Mouse (Mus musculus): Measurements from ENCODE around the gene Gm40193. TPM values are rescaled to one million over a fixed set of nuclear protein-coding genes. Genes with fewer than 3 reads are reported as not detected.
A peak's percentile ranks its signal among the peaks of the same experiment; 100 is the strongest.

Gm40193 gene
- total RNA-seq, 2 experiments from 2014 or later = not detected

DNA sequence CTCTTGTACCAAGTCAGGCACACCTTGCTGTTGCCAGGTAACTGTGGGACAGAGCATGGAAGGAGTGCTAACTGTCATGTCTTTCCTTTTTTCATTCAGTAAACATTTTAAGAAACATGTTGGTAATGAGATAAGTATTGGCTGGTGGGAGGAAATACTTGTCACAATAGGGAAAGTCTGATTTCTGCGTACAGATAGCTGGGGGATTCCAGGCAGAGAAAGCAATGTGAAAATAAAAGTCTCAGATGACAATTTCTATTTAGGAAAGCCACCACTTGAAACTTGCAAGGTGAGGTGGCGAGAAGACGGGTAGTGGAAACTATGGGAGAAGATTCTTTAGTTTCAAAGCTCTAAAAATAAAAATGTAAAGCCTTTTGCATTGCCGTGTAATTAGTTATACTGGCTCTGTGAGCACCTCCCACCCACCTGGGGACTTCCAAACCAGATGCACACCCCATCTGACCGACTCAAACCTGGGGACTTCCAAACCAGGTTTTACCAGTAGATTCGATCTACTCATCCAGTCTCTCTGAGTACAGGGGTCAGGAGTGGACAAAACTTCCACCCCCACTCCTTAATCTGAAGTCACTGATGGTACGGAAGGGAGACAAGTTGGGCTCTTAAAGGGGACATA, 19.9 kb downstream of the Gm40193 start:
- no peak for DNase-seq (ENCODE audit: low spot score in 2 of 2)
- intact Hi-C loops (cut with DNase I) = no loop called here

DNA sequence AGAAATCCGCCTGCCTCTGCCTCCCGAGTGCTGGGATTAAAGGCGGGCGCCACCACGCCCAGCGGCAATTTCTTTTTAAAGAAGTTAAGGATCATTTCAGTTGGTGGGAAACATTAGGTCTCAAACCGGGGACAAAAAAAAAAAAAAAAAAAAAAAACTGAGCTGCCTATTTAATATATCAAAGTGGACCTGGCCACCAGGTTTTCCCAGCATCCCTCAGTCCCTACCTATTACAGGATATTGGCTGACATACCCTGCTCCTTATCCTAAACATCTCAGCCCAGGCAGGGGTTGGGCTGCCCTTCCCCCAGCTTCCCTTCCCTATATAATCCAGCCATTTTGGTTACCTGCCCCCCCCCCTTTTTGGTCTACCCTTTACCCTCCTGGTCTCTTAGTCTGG, 20.9 kb downstream of the Gm40193 start:
- DNase-seq (ENCODE audit: low spot score in 2 of 2) = no peak
- intact Hi-C loops (cut with DNase I) = no loop called here

DNA sequence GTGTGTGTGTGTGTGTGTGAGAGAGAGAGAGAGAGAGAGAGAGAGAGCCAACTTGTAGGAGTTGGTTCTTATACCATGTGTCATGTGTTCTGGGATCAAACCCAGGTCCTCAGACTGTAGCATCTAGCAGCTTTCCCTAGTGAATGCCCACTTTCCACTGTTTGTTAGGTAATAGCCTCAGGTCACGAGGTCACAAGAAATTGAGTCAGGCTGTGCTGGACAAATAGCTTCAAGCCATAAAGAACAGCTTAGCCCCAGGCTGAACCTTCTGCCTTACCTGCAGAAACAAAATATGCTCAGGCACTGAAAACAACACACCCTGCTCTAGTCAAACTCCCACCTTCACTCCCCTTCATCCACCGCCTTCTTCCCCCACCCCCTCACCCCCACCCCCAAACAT, 21.5 kb downstream of the Gm40193 start:
- intact Hi-C loops (cut with DNase I) = no loop called here
- DNase-seq (ENCODE audit: low spot score in 2 of 2) = no peak

GRCm38 (mm10) chr11:70509753-70510564, 22.8 kb downstream of the Gm40193 start:
- DNase-seq (ENCODE audit: low spot score in 2 of 2) = peak; percentile 35 to 48
- intact Hi-C loops (cut with DNase I) = loop anchor here (5.0 kb wide), 2 partner anchors 58 to 78 kb away; partner anchors contain the start of genes Arrb2 and Med11

DNA sequence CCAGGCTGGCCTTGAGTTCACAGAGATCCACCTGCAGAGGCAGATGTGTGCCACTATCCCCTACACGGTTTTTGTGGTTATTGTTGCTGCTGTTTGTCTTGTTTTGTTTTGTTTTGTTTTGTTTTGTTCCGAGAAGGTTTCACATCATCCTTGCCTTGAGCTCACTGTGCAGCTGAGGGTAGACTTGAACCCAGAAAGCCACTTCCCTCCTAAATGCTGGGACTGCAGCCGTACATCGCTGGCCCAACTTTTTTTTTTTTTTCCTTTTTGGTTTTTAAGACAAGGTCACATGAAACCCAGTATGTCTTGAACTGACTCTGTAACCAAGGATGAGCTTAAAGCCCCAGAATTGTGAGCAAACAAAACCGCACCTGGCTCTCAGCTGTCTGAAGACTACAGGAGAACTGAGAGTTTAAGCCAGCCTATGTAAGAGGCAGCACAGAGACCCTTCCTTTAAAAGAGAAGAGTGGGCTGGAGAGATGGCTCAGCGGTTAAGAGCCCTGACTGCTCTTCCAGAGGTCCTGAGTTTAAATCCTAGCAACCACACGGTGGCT, 25.7 kb downstream of the Gm40193 start:
- intact Hi-C loops (cut with DNase I) = loop anchor here (1.0 to 5.0 kb wide), 3 partner anchors 55 to 93 kb away; partner anchors contain the start of genes Arrb2 and Med11
- DNase-seq (ENCODE audit: low spot score in 2 of 2) = no peak

GRCm38 (mm10) chr11:70506385-70506784, 26.4 kb downstream of the Gm40193 start:
- peak; percentile 41 to 67 for DNase-seq (ENCODE audit: low spot score in 2 of 2)
- intact Hi-C loops (cut with DNase I) = loop anchor here (1.0 to 5.0 kb wide), 3 partner anchors 54 to 92 kb away; partner anchors contain the start of genes Arrb2 and Med11

DNA sequence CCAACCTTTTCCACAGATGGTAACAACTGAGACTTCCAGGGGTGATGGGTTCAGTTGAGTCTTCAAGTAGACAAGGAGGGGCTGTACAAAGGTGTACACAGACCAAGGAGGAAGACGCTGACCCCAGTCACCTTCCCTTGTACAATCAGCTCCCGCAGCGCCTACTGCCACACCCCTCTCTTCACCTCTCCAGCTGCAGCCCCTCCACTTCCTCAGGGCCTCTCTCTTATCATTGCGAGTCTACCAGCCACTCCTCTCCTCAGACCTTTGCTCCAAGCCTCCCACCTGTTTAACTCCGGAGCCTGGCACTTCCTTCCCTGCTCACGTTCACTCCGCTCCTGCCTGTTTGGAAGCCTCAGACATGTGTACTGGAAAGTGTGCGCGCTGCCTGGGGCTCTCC, 27.8 kb downstream of the Gm40193 start, which contains the start of gene Tm4sf5:
Gene Tm4sf5, plus strand, starts transcription at position 275 of the 400 bp plus-strand sequence.
- intact Hi-C loops (cut with DNase I) = loop anchor here (5.0 kb wide), 2 partner anchors 53 to 73 kb away; partner anchors contain the start of genes Arrb2 and Med11

DNA sequence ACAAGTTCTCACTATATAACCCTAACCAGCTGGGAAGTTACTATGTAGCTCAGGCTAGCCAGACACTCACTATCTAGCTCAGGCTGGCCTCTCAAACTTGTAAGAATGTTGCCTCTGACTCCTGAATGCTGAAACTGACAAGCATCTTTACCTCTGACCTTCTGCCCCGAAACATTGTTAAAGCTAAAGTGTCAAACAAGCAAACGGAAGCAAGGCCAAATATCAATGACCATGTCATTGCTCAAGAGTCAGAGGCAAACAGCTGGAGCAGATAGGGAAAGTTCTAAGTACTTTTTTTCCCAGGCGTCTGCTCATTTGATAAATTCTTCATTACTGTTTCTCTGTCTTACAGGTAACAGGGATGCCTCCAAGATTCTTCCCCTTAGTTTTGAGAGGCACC, 30.7 kb downstream of the Gm40193 start:
- DNase-seq (ENCODE audit: low spot score in 2 of 2) = no peak
- intact Hi-C loops (cut with DNase I) = no loop called here

More for the DNA sequence above, 27.8 kb downstream of the Gm40193 start, which contains the start of gene Tm4sf5:
- no peak for DNase-seq (ENCODE audit: low spot score in 2 of 2)

DNA sequence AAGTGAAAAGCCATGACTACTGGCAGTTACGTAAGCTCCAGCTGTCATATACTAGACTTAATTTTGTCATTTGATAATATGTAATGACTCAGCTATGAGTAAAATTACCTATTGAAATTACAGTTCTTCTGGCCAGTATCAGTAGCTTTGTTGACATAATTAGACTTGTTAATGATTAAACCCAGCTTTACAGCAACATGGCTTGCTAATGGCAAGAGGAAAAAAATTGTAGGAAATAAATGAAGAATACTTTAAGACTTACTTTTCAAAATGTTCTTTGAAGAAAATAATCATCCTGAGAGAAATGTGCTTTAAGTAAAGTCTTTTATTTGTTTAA, 32.3 kb downstream of the Gm40193 start:
- intact Hi-C loops (cut with DNase I) = no loop called here
- DNase-seq (ENCODE audit: low spot score in 2 of 2) = no peak

DNA sequence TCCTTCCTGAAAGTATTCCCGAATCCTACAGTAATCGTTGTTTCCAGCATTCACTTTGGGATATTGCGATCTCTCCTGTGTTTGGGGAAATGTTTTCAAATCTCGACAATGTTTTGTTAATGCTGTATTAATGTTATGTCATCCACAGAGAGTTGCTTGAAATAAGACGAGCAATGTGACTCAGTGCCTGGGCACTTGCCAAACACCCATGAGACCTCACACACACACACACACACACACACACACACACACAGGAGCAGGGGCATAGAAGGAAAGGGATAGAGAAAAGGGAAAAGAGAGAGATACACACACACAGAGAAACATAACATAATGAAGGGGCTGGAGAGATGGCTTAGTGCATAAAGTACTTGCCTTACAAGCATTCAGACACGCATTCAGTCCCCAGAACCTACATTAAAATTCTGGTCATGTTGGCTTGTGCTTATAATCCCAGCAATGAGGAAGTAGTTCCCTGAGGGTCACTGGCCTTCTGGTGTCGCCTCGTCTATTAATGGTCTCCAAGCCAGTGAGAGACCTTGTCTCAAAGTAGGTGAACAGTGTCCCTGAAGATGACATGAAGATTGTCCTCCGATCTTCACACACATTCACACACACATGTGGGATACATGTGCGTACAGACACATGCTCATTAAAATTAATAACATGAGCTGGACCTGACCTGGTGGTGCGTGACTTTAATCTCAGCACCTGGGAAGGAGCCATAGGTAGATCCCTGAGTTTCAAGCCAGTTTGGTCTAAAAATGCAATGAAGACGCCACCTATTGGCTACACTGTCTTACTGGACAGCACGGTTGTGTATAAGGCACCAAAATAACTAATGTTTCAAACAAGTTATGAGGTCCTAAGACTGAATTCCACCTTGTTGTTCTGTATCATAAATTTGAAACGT, 32.9 kb downstream of the Gm40193 start:
- intact Hi-C loops (cut with DNase I) = no loop called here
- DNase-seq (ENCODE audit: low spot score in 2 of 2) = no peak

DNA sequence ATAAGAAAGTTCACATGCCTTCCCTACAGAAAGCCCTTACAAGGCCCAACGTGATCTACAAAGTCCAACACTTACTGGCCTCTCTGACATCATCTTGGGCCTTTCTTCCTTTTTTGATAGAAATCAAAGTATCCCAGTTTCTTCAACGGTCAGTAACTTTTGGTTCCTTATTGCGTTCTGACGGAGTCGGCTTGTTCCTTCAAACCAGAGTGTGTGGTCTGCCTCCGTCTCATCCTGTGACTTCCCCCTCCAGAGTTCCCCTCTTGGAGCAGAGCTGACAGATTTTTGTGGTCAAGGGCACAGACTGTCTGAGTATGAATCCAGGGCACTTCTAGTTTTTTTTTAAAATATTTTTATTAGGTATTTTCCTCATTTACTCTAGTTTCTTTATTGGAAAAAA, 43.1 kb downstream of the Gm40193 start:
- DNase-seq (ENCODE audit: low spot score in 2 of 2) = peak; percentile 7 to 23
- intact Hi-C loops (cut with DNase I) = no loop called here

GRCm38 (mm10) chr11:70489138-70489537, 43.6 kb downstream of the Gm40193 start:
- DNase-seq (ENCODE audit: low spot score in 2 of 2) = no peak
- intact Hi-C loops (cut with DNase I) = no loop called here

- intact Hi-C loops (cut with DNase I) = no loop called here
- DNase-seq (ENCODE audit: low spot score in 2 of 2) = no peak
Observed at GRCm38 (mm10) chr11:70487816-70488215, 44.9 kb downstream of the Gm40193 start.

DNA sequence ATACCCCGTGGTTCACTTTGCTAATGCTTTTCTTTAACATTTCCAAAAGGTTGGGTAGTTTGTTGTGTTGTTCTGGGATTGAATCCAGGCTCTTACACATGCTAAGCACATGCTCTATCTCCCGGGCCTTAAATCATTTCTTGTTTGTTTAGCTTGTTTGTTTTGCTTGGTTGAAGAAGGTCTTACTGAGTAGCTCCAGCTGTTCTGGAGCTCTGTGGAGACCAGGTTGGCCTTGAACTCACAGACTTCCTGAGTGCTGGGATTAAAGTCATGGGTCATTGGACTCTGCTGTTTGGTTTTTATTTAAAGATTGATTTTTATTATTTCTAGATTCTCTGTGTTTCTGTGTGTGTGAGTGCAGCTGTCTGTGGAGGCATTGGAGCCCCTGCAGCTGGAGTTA, 47.2 kb downstream of the Gm40193 start:
- DNase-seq (ENCODE audit: low spot score in 2 of 2) = no peak
- intact Hi-C loops (cut with DNase I) = no loop called here

Other genes starting within 250 kb of the Gm40193 start
- gene Alox12e, start 210.3 kb downstream of the Gm40193 start, total RNA-seq (2021) = under 1 TPM; 0.35 to 0.76 TPM
- not detected for gene Alox15, start 180.9 kb downstream of the Gm40193 start, total RNA-seq (2021)
- gene Pelp1, start 122.9 kb downstream of the Gm40193 start, total RNA-seq (2021) = 10 to 100 TPM; 38.7 to 39.9 TPM
- gene Arrb2, start 100.3 kb downstream of the Gm40193 start, total RNA-seq (2021) = 10 to 100 TPM; 75.1 to 78.6 TPM
- 10 to 100 TPM; 14.4 to 15.9 TPM for gene Med11, start 81.0 kb downstream of the Gm40193 start, total RNA-seq (2021)
- gene Zmynd15, start 73.5 kb downstream of the Gm40193 start, total RNA-seq (2021) = under 1 TPM; 0.46 to 0.55 TPM
- gene Cxcl16, start 73.0 kb downstream of the Gm40193 start, total RNA-seq (2021) = 1 to 10 TPM in 1 of 2 experiments, under 1 TPM in 1; 0.66 to 1.3 TPM
- gene Tm4sf5, start 27.7 kb downstream of the Gm40193 start, total RNA-seq (2021) = under 1 TPM in 1 of 2 experiments, not detected in 1; 0.87 TPM
- gene Vmo1, start 18.3 kb downstream of the Gm40193 start, total RNA-seq (2021) = not detected
- gene Gltpd2, start 13.7 kb downstream of the Gm40193 start, total RNA-seq (2021) = not detected
- 100 to 1,000 TPM; 181 to 196 TPM for gene Psmb6, start 7.6 kb downstream of the Gm40193 start, total RNA-seq (2021)
- gene Pld2, start 7.1 kb upstream of the Gm40193 start, total RNA-seq (2021) = 10 to 100 TPM; 14.8 to 17.4 TPM
- 100 to 1,000 TPM; 346 to 351 TPM for gene Mink1, start 29.9 kb upstream of the Gm40193 start, total RNA-seq (2021)
- gene 4930544D05Rik, start 82.9 kb upstream of the Gm40193 start, total RNA-seq (2021) = 1 to 10 TPM in 1 of 2 experiments, under 1 TPM in 1; 0.51 to 1.2 TPM
- not detected for gene Chrne, start 86.3 kb upstream of the Gm40193 start, total RNA-seq (2021)
- gene Gp1ba, start 106.2 kb upstream of the Gm40193 start, total RNA-seq (2021) = not detected
- gene Rnf167, start 114.3 kb upstream of the Gm40193 start, total RNA-seq (2021) = 10 to 100 TPM; 67.3 to 69.1 TPM
- 100 to 1,000 TPM; 120 to 125 TPM for gene Slc25a11, start 114.5 kb upstream of the Gm40193 start, total RNA-seq (2021)
- gene Pfn1, start 121.7 kb upstream of the Gm40193 start, total RNA-seq (2021) = 100 to 1,000 TPM; 267 to 286 TPM
- gene Eno3, start 124.3 kb upstream of the Gm40193 start, total RNA-seq (2021) = 1 to 10 TPM; 8.3 to 8.6 TPM
- 10 to 100 TPM; 53.5 to 53.8 TPM for gene Spag7, start 136.5 kb upstream of the Gm40193 start, total RNA-seq (2021)
- gene Camta2, start 155.2 kb upstream of the Gm40193 start, total RNA-seq (2021) = 100 to 1,000 TPM; 217 to 223 TPM
- 1 to 10 TPM; 1.4 to 1.6 TPM for gene Inca1, start 167.2 kb upstream of the Gm40193 start, total RNA-seq (2021)
- 10 to 100 TPM; 43.9 to 46.0 TPM for gene Kif1c, start 167.6 kb upstream of the Gm40193 start, total RNA-seq (2021)
- 10 to 100 TPM; 14.6 to 14.8 TPM for gene Zfp3, start 231.3 kb upstream of the Gm40193 start, total RNA-seq (2021)